ENCODE assay signal across 12 mouse cellular contexts in the genomic region with DNA sequence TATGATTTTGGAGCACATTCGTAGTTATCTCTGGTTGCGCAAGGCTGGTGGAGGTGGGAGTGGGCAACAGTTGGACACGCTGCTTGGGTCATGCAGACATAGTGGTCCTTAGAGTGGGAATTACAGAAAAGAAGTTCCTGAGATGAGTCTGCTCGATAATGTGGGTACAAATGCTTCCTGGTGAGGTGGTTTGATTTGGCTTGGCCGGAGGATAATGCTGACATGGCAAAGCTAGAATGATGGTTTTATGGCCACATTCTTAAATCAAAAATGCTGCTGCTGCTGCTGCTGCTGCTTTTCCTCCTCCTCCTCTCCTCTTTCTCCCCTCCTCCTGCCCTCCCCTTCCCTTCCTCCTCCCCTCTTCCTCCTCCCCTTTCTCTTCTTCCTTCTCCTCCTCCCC. TPM values are rescaled to one million over a fixed set of nuclear protein-coding genes. Genes with fewer than 3 reads are reported as not detected.
DNase-seq lines count a peak whose midpoint lies in the region; ATAC-seq and TF ChIP-seq lines count a peak whose summit lies in the region.
"Had no signal": no experiment of that assay in that cellular context is flagged by ENCODE, and none has a peak within 500 bp of the region (broad histone marks: within the 10 kb centered on the region; RNA-seq: fewer than 3 reads in every experiment).

No protein-coding gene starts in this region.

- H3K4me3 ChIP-seq in forebrain, embryonic 10.5 days = no peak overlapping the region
- H3K4me3 ChIP-seq in forebrain, embryonic 15.5 days = no peak overlapping the region
- no peak overlapping the region for H3K4me3 ChIP-seq in kidney, embryonic 16.5 days (ENCODE audit: low read length)
- no peak overlapping the region for H3K4me3 ChIP-seq in ES-E14 (ENCODE audit: insufficient read depth in 1 of 2, low read depth in 1 of 2, low read length in 2 of 2, poor library complexity in 1 of 2, severe bottlenecking in 1 of 2)
- no peak overlapping the region for H3K4me3 ChIP-seq in intestine, postnatal 0 days (ENCODE audit: low read depth, low read length)

- H3K4me2 ChIP-seq in forebrain, embryonic 15.5 days (replicated peaks) = no peak overlapping the region
- no peak overlapping the region; the same call in 1 of the 2 replicates for H3K4me2 ChIP-seq in kidney, embryonic 16.5 days (replicated peaks; ENCODE audit: low read depth, low read length)
- peak overlapping the region; percentile 60; the same call in 1 of the 2 replicates for H3K4me2 ChIP-seq in intestine, postnatal 0 days (replicated peaks; ENCODE audit: low read depth)

- no peak for DNase-seq in forebrain, embryonic 10.5 days (ENCODE audit: extremely low spot score, low spot score)
- no peak for DNase-seq in kidney, adult 9 months
- no peak for DNase-seq in ES-E14 (ENCODE audit: low read depth, low spot score)
- no peak for DNase-seq in urinary bladder, postnatal 25 days (ENCODE audit: low spot score)
- DNase-seq in left cerebral cortex, adult 9 months (ENCODE audit: low spot score in 2 of 2) = no peak
- DNase-seq: kidney, adult 8-10 months; liver, postnatal 0 days had no signal

- ATAC-seq in forebrain, embryonic 15.5 days (replicated peaks) = no peak
- no peak for ATAC-seq in kidney, embryonic 16.5 days (ENCODE audit: low FRiP score, low TSS enrichment)
- no peak for ATAC-seq in intestine, postnatal 0 days
- ATAC-seq: liver, postnatal 0 days; Patski had no signal

- in situ Hi-C loops in ES-E14 (cut with MboI; ENCODE audit: low sequenced_read_pairs in 2 of 2, unreplicated experiment in 2 of 2) = loop anchor here in 1 of 2 experiments (10.0 kb wide), 1 partner anchor 196 kb away; no protein-coding TSS in a partner anchor

- peaks cover 15% of the 10 kb centered on the region for H3K27me3 ChIP-seq in forebrain, embryonic 10.5 days (ENCODE audit: poor library complexity, severe bottlenecking)
- no peaks in the 10 kb centered on the region for H3K27me3 ChIP-seq in forebrain, embryonic 15.5 days
- H3K27me3 ChIP-seq in kidney, embryonic 16.5 days (ENCODE audit: insufficient read depth, low read length) = no peaks in the 10 kb centered on the region
- H3K27me3 ChIP-seq in intestine, postnatal 0 days (replicated peaks; ENCODE audit: control insufficient read depth, insufficient read depth, low read length) = no peaks in the 10 kb centered on the region

- 91% methylated on average over 5 of the region's 5 CpGs for WGBS in forebrain, embryonic 10.5 days
- WGBS in forebrain, embryonic 15.5 days = 91% methylated on average over 5 of the region's 5 CpGs
- 61% methylated on average over 5 of the region's 5 CpGs for WGBS in kidney, embryonic 16.5 days
- WGBS in intestine, postnatal 0 days = 50% methylated on average over 5 of the region's 5 CpGs

- H3K27ac ChIP-seq in forebrain, embryonic 10.5 days = peak overlapping the region; percentile 83
- no peak overlapping the region for H3K27ac ChIP-seq in forebrain, embryonic 15.5 days (replicated peaks)
- H3K27ac ChIP-seq in kidney, embryonic 16.5 days (ENCODE audit: low read length) = peak overlapping the region; percentile 59
- no peak overlapping the region for H3K27ac ChIP-seq in ES-E14 (ENCODE audit: insufficient read depth, low read depth, low read length, poor library complexity, severe bottlenecking)
- H3K27ac ChIP-seq in intestine, postnatal 0 days (ENCODE audit: low read depth, low read length) = 0 out of 2 replicates have a peak overlapping the region, but pooled peaks have one; percentile 21

- no peaks in the 10 kb centered on the region for H3K9me3 ChIP-seq in forebrain, embryonic 10.5 days
- no peaks in the 10 kb centered on the region for H3K9me3 ChIP-seq in forebrain, embryonic 15.5 days
- no peaks in the 10 kb centered on the region for H3K9me3 ChIP-seq in kidney, embryonic 16.5 days (ENCODE audit: low read length)
- no peaks in the 10 kb centered on the region for H3K9me3 ChIP-seq in ES-E14 (ENCODE audit: control insufficient read depth, insufficient read depth, low read depth, low read length)
- no peaks in the 10 kb centered on the region for H3K9me3 ChIP-seq in intestine, postnatal 0 days (ENCODE audit: control insufficient read depth)
- H3K9me3 ChIP-seq: megakaryocyte, embryonic 14.5 days had no signal

- peaks cover 27% of the 10 kb centered on the region for H3K4me1 ChIP-seq in forebrain, embryonic 10.5 days
- H3K4me1 ChIP-seq in forebrain, embryonic 15.5 days = peaks cover 11% of the 10 kb centered on the region
- H3K4me1 ChIP-seq in kidney, embryonic 16.5 days (ENCODE audit: insufficient read depth, low read length) = peaks cover 17% of the 10 kb centered on the region
- no peaks in the 10 kb centered on the region for H3K4me1 ChIP-seq in ES-E14 (ENCODE audit: control insufficient read depth in 2 of 2, insufficient read depth in 2 of 2, low read length in 2 of 2, poor library complexity in 1 of 2)
- peaks cover 5% of the 10 kb centered on the region; the same call in 1 of the 2 replicates for H3K4me1 ChIP-seq in intestine, postnatal 0 days (replicated peaks; ENCODE audit: control insufficient read depth, insufficient read depth, low read length)

- no peak overlapping the region for H3K9ac ChIP-seq in forebrain, embryonic 15.5 days (replicated peaks)
- H3K9ac ChIP-seq in kidney, embryonic 16.5 days (replicated peaks; ENCODE audit: low read length) = no peak overlapping the region; the same call in 1 of the 2 replicates
- no peak overlapping the region for H3K9ac ChIP-seq in ES-E14 (ENCODE audit: insufficient read depth, low read depth, low read length, poor library complexity, severe bottlenecking)
- no peak overlapping the region for H3K9ac ChIP-seq in intestine, postnatal 0 days (ENCODE audit: low read depth, low read length)
- H3K9ac ChIP-seq: liver, postnatal 0 days had no signal

- TF ChIP-seq CTCF in intestine, postnatal 0 days (IDR thresholded peaks at IDR 0.05; ENCODE audit: low read depth) = no peak

- H3K36me3 ChIP-seq in forebrain, embryonic 10.5 days (replicated peaks) = no peaks in the 10 kb centered on the region
- H3K36me3 ChIP-seq in forebrain, embryonic 15.5 days = no peaks in the 10 kb centered on the region
- no peaks in the 10 kb centered on the region for H3K36me3 ChIP-seq in kidney, embryonic 16.5 days (ENCODE audit: insufficient read depth, low read length)
- H3K36me3 ChIP-seq in ES-E14 (ENCODE audit: control insufficient read depth, insufficient read depth, low read length, poor library complexity, severe bottlenecking) = no peaks in the 10 kb centered on the region
- H3K36me3 ChIP-seq in intestine, postnatal 0 days (ENCODE audit: control insufficient read depth, insufficient read depth) = no peaks in the 10 kb centered on the region

TF ChIP-seq in ES-E14, 5 proteins besides CTCF, POLR2A, EP300 and RAD21:
- TF ChIP-seq MAFK (IDR thresholded peaks at IDR 0.05; ENCODE audit: insufficient read depth, low read depth, low read length) = peak; percentile 64
- TF ChIP-seq ZNF384 (IDR thresholded peaks at IDR 0.05; ENCODE audit: low read depth, low read length) = no peak

RNA-seq across cellular contexts. Expression of a gene that starts 24.5 kb away (rescaled TPM):
- polyA plus RNA-seq in forebrain, embryonic 10.5 days (2016; fragmentation: Nextera tagmentation; extraction: Ambion mirVana) = 17.1 and 18.1 TPM in 2 replicates
- 3.3 and 3.8 TPM in 2 replicates for polyA plus RNA-seq in forebrain, embryonic 15.5 days (2015; fragmentation: Nextera tagmentation; extraction: Ambion mirVana)
- 9.9 and 10.4 TPM in 2 replicates for polyA plus RNA-seq in kidney, embryonic 16.5 days (2015; fragmentation: Nextera tagmentation; extraction: Ambion mirVana)
- total RNA-seq in ES-E14 (2012; rRNA removed) = 15.1 and 17.2 TPM in 2 replicates
- 8.3 and 9.8 TPM in 2 replicates for polyA plus RNA-seq in intestine, postnatal 0 days (2015; fragmentation: Nextera tagmentation; extraction: Ambion mirVana)
- polyA plus RNA-seq: Patski had no signal

Comparison
In these comparisons a context has a peak if more than half of its experiments do, and no peak if none do; other contexts are left out.
1. H3K27ac ChIP-seq: peak in forebrain, embryonic 10.5 days (single experiment), kidney, embryonic 16.5 days (single experiment) and intestine, postnatal 0 days (single experiment); none in forebrain, embryonic 15.5 days (single experiment) and ES-E14 (single experiment).